In the genomic region with DNA sequence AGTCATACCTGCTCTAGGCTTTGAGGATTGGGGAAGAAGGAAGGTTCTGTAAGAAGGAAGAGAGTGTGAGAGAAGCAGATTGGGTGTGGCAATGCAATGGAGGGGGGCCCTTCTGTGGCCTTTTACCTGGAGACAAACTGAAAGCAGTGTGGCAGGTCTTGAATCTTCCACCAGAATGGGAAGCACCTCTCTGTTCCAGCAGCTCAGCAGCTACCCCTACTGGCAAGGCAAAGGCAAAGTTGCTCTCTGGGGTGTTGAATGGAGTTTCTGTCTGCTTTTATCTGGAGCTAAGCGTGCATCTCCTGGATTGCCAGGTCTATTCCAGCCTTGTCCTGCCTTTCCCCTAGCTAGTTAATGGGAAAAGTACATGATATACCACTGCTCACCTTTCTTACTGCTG, we compare ENCODE assay signal across 8 mouse cellular contexts.
DNase-seq lines count a peak whose midpoint lies in the region; ATAC-seq and TF ChIP-seq lines count a peak whose summit lies in the region.

No protein-coding gene starts in this region.

- no peak overlapping the region for H3K4me2 ChIP-seq in liver, embryonic 11.5 days

- TF ChIP-seq POLR2A in kidney, adult 2 months (IDR thresholded peaks at IDR 0.05; ENCODE audit: low read depth, low read length) = no peak

- H3K36me3 ChIP-seq in liver, embryonic 11.5 days (ENCODE audit: control insufficient read depth, insufficient read depth, low read length) = no peaks in the 10 kb centered on the region
- no peaks in the 10 kb centered on the region for H3K36me3 ChIP-seq in kidney, adult 2 months (ENCODE audit: control insufficient read depth, insufficient read depth, low read length)

- no peak overlapping the region for H3K27ac ChIP-seq in liver, embryonic 11.5 days (ENCODE audit: low read depth, low read length)
- H3K27ac ChIP-seq in kidney, adult 2 months (ENCODE audit: insufficient read depth, low read depth, low read length) = no peak overlapping the region

- intact Hi-C loops in left cerebral cortex, postnatal 4 days (cut with DNase I) = no loop called here

- 44% methylated on average over 1 of the region's 1 CpGs for WGBS in liver, embryonic 11.5 days
- WGBS in kidney, adult 2 months = 50% methylated on average over 1 of the region's 1 CpGs

- H3K4me1 ChIP-seq in liver, embryonic 11.5 days (replicated peaks; ENCODE audit: control insufficient read depth, insufficient read depth, low read length) = no peaks in the 10 kb centered on the region
- H3K4me1 ChIP-seq in kidney, adult 2 months (ENCODE audit: control insufficient read depth, insufficient read depth, low read length) = no peaks in the 10 kb centered on the region

- peak; percentile 87 for TF ChIP-seq CTCF in kidney, adult 2 months (conservative IDR thresholded peaks at IDR 0.05; ENCODE audit: insufficient read depth, insufficient read length, low read depth, low read length)

- peak; percentile 40 for DNase-seq in liver
- no peak for DNase-seq in liver, embryonic 11.5 days (ENCODE audit: low spot score)
- peak; percentile 18 for DNase-seq in c-Kit-positive CD71-negative TER-119-negative erythroid progenitor cells, embryonic 14.5 days (ENCODE audit: low read depth)
- peak; percentile 7 to 46 for DNase-seq in frontal cortex, postnatal 10 days (ENCODE audit: low spot score in 2 of 2)
- peak; percentile 51 for DNase-seq in kidney, adult 2 months
- peak; percentile 53 for DNase-seq in left cerebral cortex, postnatal 4 days
- DNase-seq in retina, embryonic 14.5 days (ENCODE audit: low spot score) = peak; percentile 60

- H3K9ac ChIP-seq in liver, embryonic 11.5 days (ENCODE audit: low read depth, low read length) = no peak overlapping the region

- H3K27me3 ChIP-seq in liver, embryonic 11.5 days (replicated peaks; ENCODE audit: control insufficient read depth, insufficient read depth, low read length) = no peaks in the 10 kb centered on the region
- no peaks in the 10 kb centered on the region; the same call in 1 of the 2 replicates for H3K27me3 ChIP-seq in kidney, adult 2 months (replicated peaks; ENCODE audit: control insufficient read depth, insufficient read depth, low read length)

- H3K4me3 ChIP-seq in liver, embryonic 11.5 days (ENCODE audit: low read depth, low read length) = no peak overlapping the region
- no peak overlapping the region for H3K4me3 ChIP-seq in kidney, adult 2 months (ENCODE audit: insufficient read depth, low read depth, low read length)

- no peaks in the 10 kb centered on the region for H3K9me3 ChIP-seq in liver, embryonic 11.5 days (ENCODE audit: control insufficient read depth, low read length)

- no peak for ATAC-seq in liver, embryonic 11.5 days (replicated peaks; ENCODE audit: low FRiP score)
- no peak for ATAC-seq in CD4-positive, CD25-positive, alpha-beta regulatory T cell, adult 4 months
